Mouse (Mus musculus) cerebellum, adult (tissue): ENCODE data around the gene Fam184a.

Experiments
- ATAC-seq: cut with Nextera tagmentation; 2 replicates; pipeline ENCODE4 v1.9.2; 2017; ENCODE audit warnings: mild to moderate bottlenecking, moderate library complexity, mixed read lengths; ENCODE audit not compliant: insufficient number of reproducible peaks, low FRiP score, low TSS enrichment

Gene Fam184a

GRCm38 (mm10) chr10:53608274-53608673 lies 142.6 kb downstream of the Fam184a start:
- no peak for ATAC-seq

GRCm38 (mm10) chr10:53605328-53605727 lies 145.6 kb downstream of the Fam184a start:
- ATAC-seq = no peak

- ATAC-seq = no peak
These were observed 152.1 kb downstream of the Fam184a start for GRCm38 (mm10) chr10:53598821-53599220.

GRCm38 (mm10) chr10:53597121-53597881 lies 153.6 kb downstream of the Fam184a start:
- ATAC-seq = peak; percentile 27

- peak; percentile 97 for ATAC-seq
These were observed 154.2 kb downstream of the Fam184a start, which contains the start of gene Asf1a for GRCm38 (mm10) chr10:53596677-53597120. Gene Asf1a, plus strand, starts transcription at chr10:53596757.

GRCm38 (mm10) chr10:53595744-53596676 lies 154.9 kb downstream of the Fam184a start:
- peak; percentile 69; the same call in 1 of the 2 replicates for ATAC-seq

GRCm38 (mm10) chr10:53585777-53586176 lies 165.1 kb downstream of the Fam184a start:
- ATAC-seq = no peak
